Mouse (Mus musculus) midbrain, embryonic 13.5 days (tissue): ENCODE measurements around the gene Dock2. TPM values are rescaled to one million over a fixed set of nuclear protein-coding genes. Genes with fewer than 3 reads are reported as not detected.

Experiments
- ATAC-seq: fragments of 200-750 bp; cut with Nextera tagmentation; 2 replicates; pipeline ENCODE4 v1.8.0; 2017; ENCODE audit warnings: mild to moderate bottlenecking, moderate TSS enrichment, moderate library complexity
- H3K27ac ChIP-seq: fragments of 300-500 bp; sonication (generic); 2 replicates; pipeline ENCODE4 v1.5.1; 2015; ENCODE audit warnings: inconsistent platforms, mild to moderate bottlenecking, moderate library complexity
- H3K27me3 ChIP-seq: fragments of 300-500 bp; sonication (generic); 2 replicates; pipeline ENCODE4 v1.6.1; 2015; ENCODE audit warnings: mild to moderate bottlenecking, inconsistent platforms
- H3K36me3 ChIP-seq: fragments of 300-500 bp; sonication (generic); 2 replicates; pipeline ENCODE4 v1.6.1; 2015; ENCODE audit warnings: mild to moderate bottlenecking, inconsistent platforms
- H3K4me1 ChIP-seq: fragments of 300-500 bp; sonication (generic); replicated peaks from 2 replicates; pipeline ENCODE4 v1.6.1; 2015; ENCODE audit warnings: inconsistent platforms
- H3K4me2 ChIP-seq: fragments of 300-500 bp; sonication (generic); replicated peaks from 2 replicates; pipeline ENCODE4 v1.6.1; 2015; ENCODE audit warnings: moderate library complexity, mild to moderate bottlenecking, inconsistent platforms
- H3K4me3 ChIP-seq: fragments of 300-500 bp; sonication (generic); replicated peaks from 2 replicates; pipeline ENCODE4 v1.5.1; 2015; ENCODE audit warnings: mild to moderate bottlenecking, inconsistent platforms
- H3K9ac ChIP-seq: fragments of 300-500 bp; sonication (generic); replicated peaks from 2 replicates; pipeline ENCODE4 v1.6.1; 2015; ENCODE audit warnings: mild to moderate bottlenecking, inconsistent platforms
- H3K9me3 ChIP-seq: fragments of 300-500 bp; sonication (generic); 2 replicates; pipeline ENCODE4 v1.6.1; 2016; ENCODE audit warnings: mild to moderate bottlenecking, inconsistent platforms
- WGBS: fragments of 180-500 bp; shearing (Covaris S2); methylation state at CpG from one replicate; pipeline ENCODE4 v1.1.7; 2015; 5-methylcytosine and 5-hydroxymethylcytosine counted together
- polyA plus RNA-seq: library from polyadenylated mRNA; unstranded; fragments of >200 nt; fragmentation: Nextera tagmentation; extraction: Ambion mirVana; gene quantifications from 2 replicates; pipeline ENCODE4 v1.2.1, GENCODE M21; 2015

Dock2 gene
- polyA plus RNA-seq, 1 experiment from 2014 or later: 0.63 TPM

DNA sequence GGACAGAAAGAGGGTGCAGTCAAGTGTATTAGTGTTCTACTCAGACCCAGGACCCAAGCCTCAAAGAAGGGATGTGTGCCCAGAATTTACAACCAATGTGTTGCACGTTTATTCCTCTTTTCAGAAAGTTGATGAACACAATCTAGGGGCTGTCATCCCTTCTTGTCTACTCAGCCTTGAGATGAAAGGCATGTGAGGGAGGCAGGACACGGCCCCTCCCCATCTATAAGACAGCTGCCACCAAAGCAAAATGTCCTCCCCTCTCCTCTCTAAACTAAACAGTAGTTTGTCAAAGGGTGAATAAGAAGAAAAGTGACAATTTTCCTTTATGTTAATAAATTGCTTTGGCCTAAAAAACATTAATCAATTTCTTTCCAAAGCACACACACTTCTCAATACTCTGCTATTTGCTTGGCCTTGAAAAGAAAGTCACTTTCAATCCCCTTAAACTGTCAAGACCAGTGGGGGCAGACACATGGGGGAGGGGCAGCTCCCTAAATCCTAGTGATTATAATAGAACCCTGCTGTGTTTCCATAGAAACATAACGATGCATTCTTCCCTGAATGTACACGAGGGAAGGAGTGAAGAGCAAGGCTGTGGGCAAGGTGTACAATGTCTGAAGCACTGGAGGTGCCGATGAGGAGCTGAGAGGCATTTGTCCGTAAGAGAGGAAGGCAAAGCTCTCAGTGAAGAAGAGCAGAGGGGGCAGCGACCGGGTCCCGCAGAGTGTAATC lies 367.6 kb downstream of the Dock2 start:
- H3K9ac ChIP-seq: no peak overlapping the region
- ATAC-seq: peak; percentile 80
- peaks cover 24% of the 10 kb centered on the region for H3K4me1 ChIP-seq
- no peaks in the 10 kb centered on the region for H3K36me3 ChIP-seq
- H3K9me3 ChIP-seq: 0 out of 2 replicates have a peak, but pooled peaks cover 2% of the 10 kb centered on the region
- H3K27me3 ChIP-seq: no peaks in the 10 kb centered on the region
- H3K4me2 ChIP-seq: no peak overlapping the region
- H3K4me3 ChIP-seq: no peak overlapping the region
- 0 out of 2 replicates have a peak overlapping the region, but pooled peaks have one; percentile 22 for H3K27ac ChIP-seq
- WGBS: 29% methylated on average over 9 of the region's 9 CpGs

DNA sequence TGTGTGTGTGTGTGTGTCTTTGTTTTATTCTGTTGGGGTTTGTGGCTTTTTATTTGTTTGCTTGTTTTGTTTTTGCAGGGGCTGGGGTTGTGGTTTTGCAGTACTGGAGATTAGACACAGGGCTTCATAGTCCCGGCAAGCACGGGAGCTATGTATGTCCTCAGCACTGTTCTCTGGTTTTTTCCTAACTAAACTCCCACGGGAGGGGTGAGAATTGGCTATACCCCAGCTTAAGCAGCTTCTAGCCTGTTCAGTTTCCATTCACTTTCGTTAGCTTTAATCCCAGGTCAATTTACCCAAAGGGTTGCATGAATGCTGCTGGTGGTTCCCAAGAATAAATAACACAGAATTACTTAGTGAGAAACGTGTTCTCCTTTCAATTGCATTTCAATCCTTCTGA lies 376.8 kb downstream of the Dock2 start:
- H3K4me2 ChIP-seq: no peak overlapping the region
- peaks cover 24% of the 10 kb centered on the region for H3K4me1 ChIP-seq
- no peaks in the 10 kb centered on the region for H3K9me3 ChIP-seq
- H3K9ac ChIP-seq: no peak overlapping the region
- peak; percentile 53 for ATAC-seq
- WGBS: 20% methylated on average over 5 of the region's 5 CpGs
- no peaks in the 10 kb centered on the region for H3K27me3 ChIP-seq
- no peak overlapping the region for H3K27ac ChIP-seq
- H3K36me3 ChIP-seq: no peaks in the 10 kb centered on the region
- no peak overlapping the region for H3K4me3 ChIP-seq

DNA sequence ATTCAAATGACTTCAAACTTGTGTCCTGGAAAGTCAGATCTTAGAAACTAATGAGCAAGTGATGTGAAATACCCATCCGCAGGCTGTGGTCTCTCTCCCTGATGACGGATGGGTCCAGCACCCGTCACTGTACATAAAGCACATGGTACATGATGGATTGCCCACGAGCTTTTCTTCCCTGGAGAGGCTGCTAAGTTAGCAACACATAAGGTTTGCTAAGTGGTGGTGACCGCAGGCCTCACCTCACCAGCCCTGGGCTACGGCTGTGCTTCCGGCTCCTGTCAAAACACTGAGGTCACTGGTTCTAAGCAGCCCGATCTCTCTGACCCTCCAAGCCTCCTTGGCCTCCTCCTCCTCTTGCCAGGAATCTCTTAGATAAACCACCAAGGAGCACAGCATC lies 377.4 kb downstream of the Dock2 start:
- Histone ChIP-seq H3K9me3 (no peaks in the 10 kb centered on the region), H3K9ac (no peak overlapping the region), H3K4me2 (no peak overlapping the region), H3K36me3 (no peaks in the 10 kb centered on the region), H3K4me1 (peaks cover 21% of the 10 kb centered on the region), H3K4me3 (no peak overlapping the region), H3K27me3 (no peaks in the 10 kb centered on the region), H3K27ac (no peak overlapping the region)
- 83% methylated on average over 8 of the region's 8 CpGs for WGBS
- peak; percentile 57 for ATAC-seq

DNA sequence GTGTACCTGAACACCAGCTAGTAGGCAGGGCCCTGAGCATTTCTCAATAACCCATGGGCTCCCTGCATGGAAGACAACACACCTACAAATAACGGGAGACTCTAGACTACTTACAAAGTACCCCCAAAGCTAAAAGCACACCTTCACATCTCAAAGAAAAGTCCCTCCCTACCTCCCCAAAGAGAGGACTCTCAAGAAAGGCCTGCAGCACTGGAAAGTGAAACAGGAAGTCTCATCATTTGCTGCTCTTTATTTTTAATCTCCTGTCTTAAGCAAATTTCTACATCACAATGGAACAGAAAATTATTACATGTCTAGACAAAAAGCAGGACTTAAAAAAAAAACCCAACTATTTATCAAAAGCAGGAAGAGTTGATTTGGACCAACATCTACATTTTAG lies 378.4 kb downstream of the Dock2 start:
- Histone ChIP-seq H3K9me3 (no peaks in the 10 kb centered on the region), H3K4me3 (no peak overlapping the region), H3K27me3 (no peaks in the 10 kb centered on the region), H3K36me3 (no peaks in the 10 kb centered on the region), H3K4me1 (peaks cover 21% of the 10 kb centered on the region), H3K27ac (no peak overlapping the region), H3K4me2 (no peak overlapping the region), H3K9ac (no peak overlapping the region)
- ATAC-seq: no peak
- WGBS: 85% methylated on average over 1 of the region's 1 CpGs

DNA sequence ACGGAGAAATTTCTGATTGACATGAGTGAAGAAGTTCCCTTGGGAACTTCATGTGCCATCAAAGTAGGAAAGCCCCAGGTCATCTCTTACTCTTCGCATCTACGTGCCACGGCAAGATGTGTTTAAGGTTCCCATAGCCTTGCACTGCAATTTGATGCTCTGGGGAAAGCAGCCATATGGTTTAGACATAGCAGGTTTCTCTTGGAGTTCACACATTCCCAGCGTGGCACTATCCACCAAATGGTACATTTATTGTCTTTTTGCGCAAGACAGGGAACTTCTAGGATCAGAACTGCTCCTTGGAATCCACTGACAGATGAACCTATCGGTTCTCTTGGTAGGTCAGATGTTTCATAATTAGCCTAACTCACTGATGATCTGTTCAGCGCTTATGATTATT lies 382.3 kb downstream of the Dock2 start:
- Histone ChIP-seq H3K4me3 (no peak overlapping the region), H3K9me3 (no peaks in the 10 kb centered on the region), H3K27me3 (no peaks in the 10 kb centered on the region), H3K4me1 (peaks cover 7% of the 10 kb centered on the region), H3K9ac (no peak overlapping the region), H3K4me2 (no peak overlapping the region), H3K27ac (no peak overlapping the region), H3K36me3 (no peaks in the 10 kb centered on the region)
- ATAC-seq: no peak
- WGBS: 92% methylated on average over 8 of the region's 8 CpGs

DNA sequence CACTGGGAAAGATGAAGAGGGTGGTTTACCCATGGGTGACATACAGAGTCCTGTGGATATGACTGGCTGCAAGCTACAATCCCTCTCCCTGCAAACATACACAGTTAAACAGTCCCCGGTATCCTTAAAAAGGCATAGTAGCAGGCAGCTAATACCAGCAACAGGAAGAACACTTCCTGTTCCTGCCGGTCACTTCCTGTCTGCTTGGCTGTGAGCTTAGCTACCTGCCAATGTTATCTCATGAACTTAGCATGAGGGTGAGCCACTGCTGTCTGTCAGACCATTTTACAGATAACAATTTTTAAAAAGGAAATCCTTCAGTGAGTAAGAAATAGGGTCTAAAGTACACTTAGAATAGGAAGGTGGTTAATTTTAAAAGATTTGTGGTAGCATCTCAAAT lies 385.1 kb downstream of the Dock2 start:
- WGBS: 95% methylated on average over 2 of the region's 2 CpGs

DNA sequence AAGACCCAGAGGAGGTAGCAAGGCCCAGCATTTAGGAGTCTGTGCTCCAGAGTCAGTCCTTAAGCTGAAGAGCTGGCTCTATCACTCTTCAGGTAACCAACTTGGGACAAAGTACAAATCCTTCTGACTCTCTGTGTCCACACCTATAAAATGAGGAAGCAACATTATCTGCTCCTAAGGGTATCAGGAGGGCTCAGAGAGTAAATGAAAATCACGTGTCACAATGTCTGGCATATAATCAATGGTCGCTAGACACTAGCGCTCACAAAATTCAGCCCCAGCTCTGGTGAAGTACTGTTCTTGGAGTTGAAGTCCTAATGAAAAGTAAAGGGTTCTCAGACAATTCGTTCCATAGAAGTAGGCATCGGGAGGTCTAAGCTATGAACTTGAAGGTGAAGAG lies 386.0 kb downstream of the Dock2 start:
- Histone ChIP-seq H3K4me3 (no peak overlapping the region), H3K4me1 (no peaks in the 10 kb centered on the region), H3K27me3 (no peaks in the 10 kb centered on the region), H3K27ac (no peak overlapping the region), H3K9me3 (no peaks in the 10 kb centered on the region), H3K9ac (no peak overlapping the region), H3K4me2 (no peak overlapping the region), H3K36me3 (no peaks in the 10 kb centered on the region)
- no peak for ATAC-seq
- 93% methylated on average over 5 of the region's 5 CpGs for WGBS

More for the DNA sequence above, 385.1 kb downstream of the Dock2 start:
- Histone ChIP-seq H3K27me3 (no peaks in the 10 kb centered on the region), H3K4me3 (no peak overlapping the region), H3K9me3 (no peaks in the 10 kb centered on the region), H3K27ac (no peak overlapping the region), H3K36me3 (no peaks in the 10 kb centered on the region), H3K4me2 (no peak overlapping the region), H3K4me1 (no peaks in the 10 kb centered on the region), H3K9ac (no peak overlapping the region)
- ATAC-seq: no peak

DNA sequence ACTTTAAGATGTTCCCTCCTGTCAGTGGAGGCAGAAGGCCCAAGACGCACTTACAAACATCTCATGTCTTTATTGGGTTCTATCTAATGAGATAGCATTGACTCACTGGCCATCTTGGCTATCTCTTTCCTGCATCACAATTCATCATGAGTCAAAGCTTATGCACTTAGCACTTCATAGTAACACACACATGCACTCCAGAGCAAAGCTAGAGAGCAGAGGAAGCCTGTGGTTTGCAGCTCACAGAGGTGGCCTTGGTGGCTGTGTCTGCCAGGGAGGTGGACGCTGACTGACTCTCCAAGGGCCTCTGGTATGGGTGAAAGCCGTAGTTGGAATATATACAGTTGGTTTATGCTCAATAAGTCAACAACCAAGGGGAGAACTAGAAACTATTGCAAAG lies 387.9 kb downstream of the Dock2 start:
- WGBS: 96% methylated on average over 3 of the region's 3 CpGs
- Histone ChIP-seq H3K9me3 (no peaks in the 10 kb centered on the region), H3K36me3 (no peaks in the 10 kb centered on the region), H3K27ac (no peak overlapping the region), H3K4me1 (no peaks in the 10 kb centered on the region), H3K4me3 (no peak overlapping the region), H3K9ac (no peak overlapping the region), H3K4me2 (no peak overlapping the region), H3K27me3 (no peaks in the 10 kb centered on the region)
- no peak for ATAC-seq

DNA sequence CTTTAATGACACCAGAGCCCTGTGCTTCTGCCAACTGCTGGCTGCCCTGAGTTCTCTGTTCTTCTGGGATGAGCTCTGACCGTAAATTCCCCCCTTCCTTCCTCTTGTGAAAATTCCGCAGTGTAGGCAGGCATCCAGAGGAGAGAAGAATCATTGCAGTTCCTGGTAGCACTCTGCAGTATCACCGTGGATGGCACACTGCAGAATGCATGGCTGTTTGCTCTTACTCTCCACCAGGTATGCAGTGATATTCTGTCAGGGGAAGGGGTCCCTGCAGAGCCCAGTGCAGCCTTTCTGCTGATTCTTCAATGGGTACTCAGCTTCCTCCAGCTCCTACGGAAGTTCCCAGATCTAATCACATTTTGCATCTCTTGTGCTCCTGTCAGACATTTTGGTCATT lies 391.6 kb downstream of the Dock2 start:
- Histone ChIP-seq H3K9ac (no peak overlapping the region), H3K27ac (no peak overlapping the region), H3K9me3 (no peaks in the 10 kb centered on the region), H3K4me1 (no peaks in the 10 kb centered on the region), H3K4me2 (no peak overlapping the region), H3K27me3 (no peaks in the 10 kb centered on the region), H3K4me3 (no peak overlapping the region), H3K36me3 (no peaks in the 10 kb centered on the region)
- 69% methylated on average over 4 of the region's 4 CpGs for WGBS
- no peak for ATAC-seq

DNA sequence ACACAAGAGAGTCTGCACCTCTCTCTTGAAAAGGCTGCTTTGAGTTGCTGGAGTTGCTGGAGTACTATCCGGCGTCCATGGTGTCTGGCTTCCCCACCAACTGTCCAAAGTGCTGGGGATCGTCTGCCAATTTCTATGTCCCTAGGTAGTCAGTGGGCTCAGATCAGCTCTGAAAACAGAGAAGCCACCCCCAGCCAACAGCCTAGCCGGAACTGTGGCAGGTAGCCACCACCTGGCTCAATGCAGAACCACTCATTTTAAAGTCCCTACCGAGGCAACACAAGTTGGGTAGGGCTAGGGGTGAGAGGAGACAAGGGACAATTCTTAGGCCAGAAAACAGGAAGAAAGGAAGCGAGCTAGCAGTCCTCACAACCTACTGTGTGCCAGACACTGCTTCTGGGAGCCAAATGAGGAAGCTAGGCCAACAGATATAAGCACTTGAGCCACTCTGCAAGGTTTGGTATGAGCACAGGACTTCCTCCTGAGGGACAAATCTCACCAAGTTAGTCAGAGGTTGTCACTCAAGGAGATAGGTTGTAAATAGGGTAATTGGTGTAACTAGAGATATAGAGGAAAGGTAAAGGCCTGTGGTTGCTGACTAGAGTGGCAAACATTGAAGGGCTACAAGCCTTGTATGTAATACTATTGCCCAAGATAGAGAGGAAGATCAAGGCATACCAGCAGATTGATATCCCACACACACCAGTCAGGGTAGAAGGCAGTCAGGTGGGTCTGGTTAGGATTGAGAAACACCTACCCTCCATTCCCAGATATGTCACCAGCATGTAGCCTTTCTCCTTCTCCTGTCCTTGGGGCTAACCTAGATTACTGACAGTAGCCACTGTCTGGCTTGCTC lies 394.2 kb downstream of the Dock2 start:
- ATAC-seq: no peak

DNA sequence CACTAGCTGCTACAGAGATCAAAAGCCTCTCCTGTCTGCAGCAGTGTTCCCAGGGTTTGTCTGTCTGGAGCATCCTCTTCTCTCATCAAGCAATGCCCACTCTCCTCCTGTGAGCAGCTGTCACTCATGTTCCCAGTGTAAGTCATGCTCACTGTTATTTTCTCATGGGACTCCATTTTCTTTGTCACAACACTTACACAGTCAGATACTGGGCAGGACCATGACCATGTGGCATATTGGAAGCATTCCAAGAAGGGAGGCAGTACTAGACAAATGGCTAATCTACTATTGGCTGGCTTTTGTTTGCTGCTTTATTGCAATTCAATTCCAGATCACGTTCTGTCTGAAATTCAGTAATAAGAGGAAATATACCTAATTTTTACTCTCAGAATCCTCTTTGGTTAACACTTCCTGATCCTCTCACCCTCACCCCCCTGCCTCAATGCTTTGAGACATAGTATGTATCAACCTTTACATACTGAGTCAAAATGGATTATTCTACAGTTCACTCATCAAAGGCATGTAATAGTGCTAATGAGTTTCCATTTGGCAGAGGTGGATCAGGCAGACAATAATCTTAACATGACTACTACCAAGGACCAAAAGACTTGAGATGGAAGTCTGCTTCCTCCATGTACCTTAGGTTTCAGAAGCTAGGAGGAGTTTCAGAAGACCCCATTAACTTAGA lies 398.5 kb downstream of the Dock2 start:
- peak; percentile 93 for ATAC-seq
- Histone ChIP-seq H3K27me3 (no peaks in the 10 kb centered on the region), H3K4me2 (no peak overlapping the region), H3K36me3 (no peaks in the 10 kb centered on the region), H3K9ac (no peak overlapping the region), H3K9me3 (no peaks in the 10 kb centered on the region), H3K4me1 (peaks cover 8% of the 10 kb centered on the region), H3K27ac (no peak overlapping the region), H3K4me3 (no peak overlapping the region)
- 47% methylated on average over 1 of the region's 1 CpGs for WGBS

More for the DNA sequence above, 394.2 kb downstream of the Dock2 start:
- H3K4me3 ChIP-seq: no peak overlapping the region
- no peaks in the 10 kb centered on the region for H3K36me3 ChIP-seq
- H3K4me2 ChIP-seq: no peak overlapping the region
- 86% methylated on average over 6 of the region's 6 CpGs for WGBS
- H3K27ac ChIP-seq: no peak overlapping the region
- H3K9ac ChIP-seq: no peak overlapping the region
- H3K4me1 ChIP-seq: peaks cover 8% of the 10 kb centered on the region
- H3K9me3 ChIP-seq: no peaks in the 10 kb centered on the region
- no peaks in the 10 kb centered on the region for H3K27me3 ChIP-seq

DNA sequence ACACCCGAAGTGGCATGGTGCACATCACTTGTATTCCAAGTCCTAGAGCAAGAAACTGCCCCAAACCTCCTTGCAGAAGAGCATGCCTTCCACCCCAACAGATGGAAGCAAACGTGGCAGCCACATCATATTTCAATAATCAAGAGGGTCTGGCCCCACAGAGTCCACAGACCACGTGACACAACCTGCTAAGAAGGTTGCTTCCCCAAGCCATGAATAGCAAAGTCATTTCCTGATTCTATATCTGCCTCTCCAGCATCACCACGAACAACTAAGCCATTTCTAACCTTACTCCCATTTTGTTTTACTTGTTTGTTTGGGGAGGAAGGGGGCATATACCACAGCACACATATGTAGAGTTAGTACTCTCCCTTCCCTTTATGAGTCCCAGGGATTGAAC lies 399.5 kb downstream of the Dock2 start:
- no peak for ATAC-seq
- Histone ChIP-seq H3K4me1 (peaks cover 8% of the 10 kb centered on the region), H3K4me2 (no peak overlapping the region), H3K27me3 (no peaks in the 10 kb centered on the region), H3K9me3 (no peaks in the 10 kb centered on the region), H3K27ac (no peak overlapping the region), H3K4me3 (no peak overlapping the region), H3K9ac (no peak overlapping the region), H3K36me3 (no peaks in the 10 kb centered on the region)
- WGBS: 79% methylated on average over 4 of the region's 4 CpGs
